Mouse (Mus musculus) kidney, adult 2 months (tissue): ENCODE measurements around the gene Zfp791. TPM values are rescaled to one million over a fixed set of nuclear protein-coding genes. Genes with fewer than 3 reads are reported as not detected.
"Not testable (repeated sequence)": the region's sequence is repeated elsewhere in the genome, so short reads cannot be mapped to it uniquely, and the experiment has no call there.

Experiments used
- DNase-seq: peaks from one replicate; pipeline ENCODE4 v3.0.0; 2021
- H3K27ac ChIP-seq: fragments of 200-500 bp; 2 replicates; pipeline ENCODE4 v1.5.1; 2012; ENCODE audit warnings: low read depth, low read length, control low read depth, inconsistent platforms; ENCODE audit not compliant: insufficient read depth
- H3K27me3 ChIP-seq: fragments of 200-500 bp; replicated peaks from 2 replicates; pipeline ENCODE4 v1.6.1; 2012; ENCODE audit warnings: mild to moderate bottlenecking, moderate library complexity, low read length, inconsistent platforms; ENCODE audit not compliant: control insufficient read depth, insufficient read depth
- H3K36me3 ChIP-seq: fragments of 200-500 bp; 2 replicates; pipeline ENCODE4 v1.6.1; 2012; ENCODE audit warnings: mild to moderate bottlenecking, moderate library complexity, low read length, inconsistent platforms; ENCODE audit not compliant: control insufficient read depth, insufficient read depth
- H3K4me1 ChIP-seq: fragments of 200-500 bp; 2 replicates; pipeline ENCODE4 v1.6.1; 2011; ENCODE audit warnings: low read length; ENCODE audit not compliant: control insufficient read depth, insufficient read depth
- H3K4me3 ChIP-seq: fragments of 200-500 bp; 2 replicates; pipeline ENCODE4 v1.5.1; 2011; ENCODE audit warnings: mild to moderate bottlenecking, low read depth, low read length, control low read depth; ENCODE audit not compliant: insufficient read depth
- CTCF ChIP-seq: fragments of 200-500 bp; conservative IDR thresholded peaks from 2 replicates; pipeline ENCODE4 v1.5.1; 2011; ENCODE audit warnings: low read depth, mild to moderate bottlenecking, control low read depth, low read length, moderate library complexity, mixed read lengths; ENCODE audit not compliant: insufficient read depth, insufficient read length
- POLR2A ChIP-seq: fragments of 200-500 bp; IDR thresholded peaks from one replicate; pipeline ENCODE4 v1.6.1; 2011; ENCODE audit warnings: low read depth, low read length, control low read depth
- WGBS: fragments of 180-500 bp; shearing (Covaris S2); methylation state at CpG from one replicate; pipeline ENCODE4 v1.1.7; 2018; 5-methylcytosine and 5-hydroxymethylcytosine counted together
- polyA plus RNA-seq: library from polyadenylated mRNA; depleted of rRNA; stranded (reverse); fragments of >200 nt; gene quantifications from 2 replicates; pipeline ENCODE4 v1.2.3, GENCODE M21; 2012; rRNA removed

The Zfp791 gene
- polyA plus RNA-seq, result 0.76 and 0.84 TPM in 2 replicates

- H3K4me1 ChIP-seq, result peaks cover 7% of the 10 kb centered on the region
- H3K27me3 ChIP-seq, result no peaks in the 10 kb centered on the region
- no peak within 1 kb of the TSS for H3K27ac ChIP-seq
- 76% methylated on average over 3 of the region's 3 CpGs for WGBS
- no peak within 1 kb of the TSS for H3K4me3 ChIP-seq
- no peaks in the 10 kb centered on the region for H3K36me3 ChIP-seq
- TF ChIP-seq CTCF (no peak), POLR2A (no peak)
- DNase-seq, result no peak
These were observed at the start of gene Zfp791 for GRCm38 (mm10) chr8:85122995-85123394. Gene Zfp791 (minus strand): TSS chr8:85123095.

- peak; percentile 69 for DNase-seq
These were observed 48.4 kb upstream of the Zfp791 start for GRCm38 (mm10) chr8:85171291-85171690.

GRCm38 (mm10) chr8:85151624-85152023 is 28.7 kb upstream of the Zfp791 start, which contains the start of gene Cks1brt:
Gene Cks1brt (plus strand): TSS chr8:85151924.
- TF ChIP-seq POLR2A (no peak), CTCF (no peak)
- Histone ChIP-seq H3K27me3 (no peaks in the 10 kb centered on the region), H3K4me3 (no peak within 1 kb of the TSS), H3K36me3 (no peaks in the 10 kb centered on the region), H3K27ac (no peak within 1 kb of the TSS), H3K4me1 (no peaks in the 10 kb centered on the region)
- DNase-seq, result no peak
- 89% methylated on average over 3 of the region's 3 CpGs for WGBS

More at GRCm38 (mm10) chr8:85171291-85171690, 48.4 kb upstream of the Zfp791 start:
- Histone ChIP-seq H3K4me1 (no peaks in the 10 kb centered on the region), H3K36me3 (no peaks in the 10 kb centered on the region), H3K27ac (no peak overlapping the region), H3K4me3 (no peak overlapping the region), H3K27me3 (no peaks in the 10 kb centered on the region)
- no peak for TF ChIP-seq POLR2A
- peak; percentile 68 for TF ChIP-seq CTCF
- 21% methylated on average over 14 of the region's 14 CpGs for WGBS

- TF ChIP-seq CTCF, result no peak
- no peak for TF ChIP-seq POLR2A
- H3K27ac ChIP-seq, result no peak overlapping the region
- H3K27me3 ChIP-seq, result no peaks in the 10 kb centered on the region
- H3K4me3 ChIP-seq, result no peak overlapping the region
- WGBS, result 94% methylated on average over 4 of the region's 4 CpGs
- H3K4me1 ChIP-seq, result no peaks in the 10 kb centered on the region
- H3K36me3 ChIP-seq, result no peaks in the 10 kb centered on the region
- DNase-seq, result peak; percentile 19
These were observed 19.6 kb upstream of the Zfp791 start for GRCm38 (mm10) chr8:85142516-85142915.

GRCm38 (mm10) chr8:85135690-85136089 is 12.8 kb upstream of the Zfp791 start:
- H3K4me3 ChIP-seq, H3K27me3 ChIP-seq, H3K27ac ChIP-seq, DNase-seq, H3K36me3 ChIP-seq, H3K4me1 ChIP-seq: not testable (repeated sequence)
- WGBS, result 100% methylated on average over 2 of the region's 2 CpGs

GRCm38 (mm10) chr8:85132335-85132734 is 9.4 kb upstream of the Zfp791 start:
- peak overlapping the region; percentile 38; the same call in 1 of the 2 replicates for H3K27ac ChIP-seq

GRCm38 (mm10) chr8:85123691-85124090 is 796 bp upstream of the Zfp791 start:
- Histone ChIP-seq H3K4me1 (peaks cover 5% of the 10 kb centered on the region), H3K36me3 (no peaks in the 10 kb centered on the region), H3K4me3 (no peak overlapping the region), H3K27ac (no peak overlapping the region), H3K27me3 (no peaks in the 10 kb centered on the region)
- no peak for TF ChIP-seq CTCF
- TF ChIP-seq POLR2A, result no peak
- DNase-seq, result no peak
- 92% methylated on average over 8 of the region's 8 CpGs for WGBS

More at GRCm38 (mm10) chr8:85132335-85132734, 9.4 kb upstream of the Zfp791 start:
- no peak overlapping the region for H3K4me3 ChIP-seq
- DNase-seq, result no peak
- H3K4me1 ChIP-seq, result no peaks in the 10 kb centered on the region
- H3K36me3 ChIP-seq, result no peaks in the 10 kb centered on the region
- H3K27me3 ChIP-seq, result no peaks in the 10 kb centered on the region
- 87% methylated on average over 1 of the region's 1 CpGs for WGBS
- TF ChIP-seq POLR2A (no peak), CTCF (no peak)

- 83% methylated on average over 5 of the region's 5 CpGs for WGBS
- not testable (repeated sequence) for H3K36me3 ChIP-seq
These were observed 2.6 kb downstream of the Zfp791 start for GRCm38 (mm10) chr8:85120251-85120650.

More at GRCm38 (mm10) chr8:85120251-85120650, 2.6 kb downstream of the Zfp791 start:
- H3K4me1 ChIP-seq, DNase-seq, H3K27me3 ChIP-seq, H3K4me3 ChIP-seq, H3K27ac ChIP-seq: not testable (repeated sequence)
